Mouse (Mus musculus) cerebellum, postnatal 25 days (tissue): ENCODE results near the gene Shc3.

Source experiments
- DNase-seq, 2 experiments: peaks; one replicate each; pipeline ENCODE4 v3.0.0; 2021; ENCODE audit warnings: mixed read lengths in 2 of 2

The Shc3 gene

GRCm38 (mm10) chr13:51416727-51417126, 152.5 kb downstream of the Shc3 start:
- DNase-seq = no peak

- DNase-seq = no peak
Observed at GRCm38 (mm10) chr13:51413461-51413860, 155.8 kb downstream of the Shc3 start.

GRCm38 (mm10) chr13:51411696-51412430, 157.4 kb downstream of the Shc3 start:
- DNase-seq = no peak

GRCm38 (mm10) chr13:51411243-51411642, 158.0 kb downstream of the Shc3 start:
- no peak for DNase-seq

- DNase-seq = no peak
Observed at GRCm38 (mm10) chr13:51409936-51410481, 159.2 kb downstream of the Shc3 start.

GRCm38 (mm10) chr13:51408519-51409001, 160.7 kb downstream of the Shc3 start, which contains the start of gene S1pr3:
S1pr3 (plus strand) TSS chr13:51408639.
- no peak for DNase-seq

GRCm38 (mm10) chr13:51407541-51408217, 161.5 kb downstream of the Shc3 start:
- no peak for DNase-seq

- DNase-seq = no peak
Observed at GRCm38 (mm10) chr13:51405731-51406320, 163.4 kb downstream of the Shc3 start.

GRCm38 (mm10) chr13:51404566-51404965, 164.7 kb downstream of the Shc3 start:
- no peak for DNase-seq

GRCm38 (mm10) chr13:51400736-51401501, 168.3 kb downstream of the Shc3 start:
- peak; percentile 19 to 51 for DNase-seq

GRCm38 (mm10) chr13:51400186-51400719, 169.0 kb downstream of the Shc3 start:
- peak; percentile 16 to 36 for DNase-seq

GRCm38 (mm10) chr13:51399562-51399961, 169.7 kb downstream of the Shc3 start:
- DNase-seq = no peak

- no peak for DNase-seq
Observed at GRCm38 (mm10) chr13:51397861-51398260, 171.4 kb downstream of the Shc3 start.

- no peak for DNase-seq
Observed at GRCm38 (mm10) chr13:51392256-51392655, 177.0 kb downstream of the Shc3 start.

GRCm38 (mm10) chr13:51391359-51391916, 177.8 kb downstream of the Shc3 start:
- no peak for DNase-seq

- DNase-seq = no peak
Observed at GRCm38 (mm10) chr13:51390398-51390797, 178.8 kb downstream of the Shc3 start.

GRCm38 (mm10) chr13:51387908-51388307, 181.3 kb downstream of the Shc3 start:
- DNase-seq = no peak

GRCm38 (mm10) chr13:51384899-51385298, 184.3 kb downstream of the Shc3 start:
- no peak for DNase-seq

- no peak for DNase-seq
Observed at GRCm38 (mm10) chr13:51381498-51381897, 187.7 kb downstream of the Shc3 start.
